Mouse (Mus musculus) liver, embryonic 16.5 days (tissue): ENCODE results near the gene Gcsam. TPM values are rescaled to one million over a fixed set of nuclear protein-coding genes. Genes with fewer than 3 reads are reported as not detected.

Experiments used
- ATAC-seq: fragments of 200-750 bp; cut with Nextera tagmentation; 2 replicates; pipeline ENCODE4 v1.8.0; 2017; ENCODE audit warnings: low read depth, mild to moderate bottlenecking, moderate number of reproducible peaks, moderate library complexity
- H3K27ac ChIP-seq: fragments of 300-500 bp; sonication (generic); 2 replicates; pipeline ENCODE4 v1.5.1; 2014; ENCODE audit warnings: mild to moderate bottlenecking, low read length
- H3K27me3 ChIP-seq: fragments of 300-500 bp; sonication (generic); 2 replicates; pipeline ENCODE4 v1.6.1; 2014; ENCODE audit warnings: low read depth, low read length, mixed read lengths; ENCODE audit not compliant: control insufficient read depth, insufficient read depth
- H3K36me3 ChIP-seq: fragments of 300-500 bp; sonication (generic); 2 replicates; pipeline ENCODE4 v1.6.1; 2014; ENCODE audit warnings: mild to moderate bottlenecking; ENCODE audit not compliant: control insufficient read depth, insufficient read depth
- H3K4me1 ChIP-seq: fragments of 300-500 bp; sonication (generic); 2 replicates; pipeline ENCODE4 v1.6.1; 2014; ENCODE audit warnings: low read depth, low read length, mixed read lengths; ENCODE audit not compliant: control insufficient read depth
- H3K4me2 ChIP-seq: fragments of 300-500 bp; sonication (generic); 2 replicates; pipeline ENCODE4 v1.6.1; 2014; ENCODE audit warnings: low read depth, low read length, mixed read lengths
- H3K4me3 ChIP-seq: fragments of 300-500 bp; sonication (generic); 2 replicates; pipeline ENCODE4 v1.5.1; 2014; ENCODE audit warnings: low read depth, mild to moderate bottlenecking, low read length
- H3K9ac ChIP-seq: fragments of 300-500 bp; sonication (generic); 2 replicates; pipeline ENCODE4 v1.6.1; 2014; ENCODE audit warnings: low read depth, low read length
- H3K9me3 ChIP-seq: fragments of 300-500 bp; sonication (generic); replicated peaks from 2 replicates; pipeline ENCODE4 v1.6.1; 2016; ENCODE audit warnings: low read length; ENCODE audit not compliant: control insufficient read depth
- WGBS: fragments of 180-500 bp; shearing (Covaris S2); extraction: QIAGEN DNeasy Blood & Tissue Kit; methylation state at CpG from one replicate; pipeline ENCODE4 v1.1.7; 2014; ENCODE audit not compliant: insufficient replicate concordance; 5-methylcytosine and 5-hydroxymethylcytosine counted together
- polyA plus RNA-seq: library from polyadenylated mRNA; unstranded; fragments of >200 nt; fragmentation: Nextera tagmentation; extraction: Ambion mirVana; gene quantifications from 2 replicates; pipeline ENCODE4 v1.2.1, GENCODE M21; 2015

Gene Gcsam
- polyA plus RNA-seq, 1 experiment from 2014 or later: 1.9 TPM

DNA sequence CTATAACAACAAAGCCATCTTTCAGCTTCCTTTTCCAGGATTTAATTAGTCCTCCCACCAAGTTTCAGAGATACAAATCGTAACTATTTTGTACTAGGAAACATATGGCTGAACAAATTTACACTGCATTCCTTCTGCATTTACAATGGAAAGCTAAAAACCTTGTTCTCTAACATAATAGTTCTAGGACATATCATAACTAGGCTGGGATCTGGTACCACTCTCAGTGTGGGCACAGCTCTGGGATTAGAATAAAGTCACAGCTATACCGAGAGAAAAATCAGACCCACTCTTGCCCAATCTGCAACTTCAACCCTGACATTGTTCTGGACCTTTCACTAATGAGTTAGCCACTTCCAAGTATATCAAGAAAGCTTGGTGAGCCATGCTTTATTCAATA is 25.6 kb downstream of the Gcsam start:
- no peak overlapping the region for H3K4me2 ChIP-seq
- no peak for ATAC-seq
- H3K9me3 ChIP-seq: no peaks in the 10 kb centered on the region
- no peak overlapping the region for H3K4me3 ChIP-seq
- H3K4me1 ChIP-seq: no peaks in the 10 kb centered on the region
- H3K27me3 ChIP-seq: no peaks in the 10 kb centered on the region
- no peak overlapping the region for H3K9ac ChIP-seq
- H3K27ac ChIP-seq: no peak overlapping the region
- H3K36me3 ChIP-seq: no peaks in the 10 kb centered on the region
- 67% methylated on average over 2 of the region's 2 CpGs for WGBS

DNA sequence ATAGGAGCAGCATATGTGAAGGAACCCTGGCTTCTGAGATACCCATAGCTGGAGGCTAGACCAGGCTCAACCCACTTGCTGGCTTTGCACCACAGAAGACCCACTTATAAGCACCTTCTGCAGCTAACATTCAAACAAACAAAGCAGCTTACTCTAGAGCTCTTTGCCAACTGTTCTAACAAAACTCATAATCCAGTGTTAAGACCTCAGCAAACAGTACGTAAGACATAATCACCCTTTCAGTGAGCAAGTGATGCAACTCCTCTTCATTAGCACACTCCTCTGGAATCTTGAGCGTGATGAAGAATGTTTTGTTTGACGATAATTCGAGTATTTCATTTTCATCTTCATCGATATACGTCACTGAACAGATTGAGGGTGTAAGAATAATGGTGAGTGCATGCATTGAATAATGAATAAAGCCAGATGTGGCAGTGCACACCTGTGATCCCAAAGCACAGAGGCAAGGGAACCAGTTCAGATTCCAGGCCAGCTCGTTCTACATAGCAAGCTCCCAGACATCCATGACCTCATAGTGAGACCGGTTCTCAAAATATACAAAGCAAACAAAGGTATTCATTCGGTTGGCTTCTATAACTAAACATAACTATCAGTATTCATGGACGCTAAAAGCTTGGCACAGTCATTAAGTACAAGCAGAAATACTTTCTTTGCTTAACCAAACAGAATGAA is 30.0 kb downstream of the Gcsam start:
- no peak for ATAC-seq
- 60% methylated on average over 10 of the region's 10 CpGs for WGBS
- Histone ChIP-seq H3K9me3 (no peaks in the 10 kb centered on the region), H3K27ac (no peak overlapping the region), H3K4me1 (no peaks in the 10 kb centered on the region), H3K4me2 (no peak overlapping the region), H3K36me3 (no peaks in the 10 kb centered on the region), H3K9ac (no peak overlapping the region), H3K27me3 (no peaks in the 10 kb centered on the region), H3K4me3 (no peak overlapping the region)

DNA sequence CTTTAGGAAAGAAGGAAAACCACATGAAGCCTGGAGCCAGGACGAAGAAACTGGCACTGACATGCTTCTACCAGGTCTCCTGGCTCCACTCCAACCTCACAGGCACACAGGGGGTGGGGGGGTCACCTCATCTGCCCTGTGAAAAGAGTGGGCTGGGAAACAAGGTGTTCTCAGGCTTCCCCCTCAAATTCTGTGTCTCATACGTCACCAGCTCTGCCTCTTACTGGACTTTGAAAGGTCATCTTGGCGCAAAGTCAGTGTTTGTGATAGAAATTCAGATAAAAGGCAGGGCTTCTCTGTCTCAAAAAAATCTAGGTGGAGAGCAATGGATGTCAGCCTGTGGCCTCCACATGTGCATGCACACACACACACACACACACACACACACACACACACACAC is 31.1 kb downstream of the Gcsam start:
- H3K4me2 ChIP-seq: no peak overlapping the region
- WGBS: 49% methylated on average over 3 of the region's 3 CpGs
- H3K27me3 ChIP-seq: no peaks in the 10 kb centered on the region
- no peaks in the 10 kb centered on the region for H3K36me3 ChIP-seq
- H3K4me3 ChIP-seq: no peak overlapping the region
- no peak overlapping the region for H3K27ac ChIP-seq
- H3K9me3 ChIP-seq: no peaks in the 10 kb centered on the region
- H3K9ac ChIP-seq: no peak overlapping the region
- H3K4me1 ChIP-seq: no peaks in the 10 kb centered on the region
- no peak for ATAC-seq

DNA sequence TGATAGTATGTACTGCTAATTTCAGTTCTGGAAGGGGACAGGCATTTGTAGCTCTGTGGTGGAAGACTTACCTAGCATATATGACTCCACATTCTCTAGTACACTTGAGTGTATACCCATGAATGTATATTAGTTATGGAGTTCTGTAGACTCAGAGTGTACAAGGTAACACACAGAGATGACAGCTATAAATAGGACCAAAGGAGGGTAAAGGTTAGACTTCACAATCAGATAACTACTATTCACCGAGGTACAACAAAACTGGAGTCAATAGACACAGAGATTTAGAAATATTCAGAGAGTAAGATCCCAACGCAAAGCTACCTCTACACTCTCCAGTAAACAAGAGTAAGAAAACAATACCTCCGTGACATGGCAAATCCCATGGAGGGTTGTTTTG is 33.8 kb downstream of the Gcsam start:
- H3K4me1 ChIP-seq: no peaks in the 10 kb centered on the region
- H3K9me3 ChIP-seq: no peaks in the 10 kb centered on the region
- H3K9ac ChIP-seq: no peak overlapping the region
- no peak for ATAC-seq
- H3K4me3 ChIP-seq: no peak overlapping the region
- no peak overlapping the region for H3K4me2 ChIP-seq
- no peaks in the 10 kb centered on the region for H3K36me3 ChIP-seq
- 54% methylated on average over 3 of the region's 3 CpGs for WGBS
- no peaks in the 10 kb centered on the region for H3K27me3 ChIP-seq
- H3K27ac ChIP-seq: no peak overlapping the region

DNA sequence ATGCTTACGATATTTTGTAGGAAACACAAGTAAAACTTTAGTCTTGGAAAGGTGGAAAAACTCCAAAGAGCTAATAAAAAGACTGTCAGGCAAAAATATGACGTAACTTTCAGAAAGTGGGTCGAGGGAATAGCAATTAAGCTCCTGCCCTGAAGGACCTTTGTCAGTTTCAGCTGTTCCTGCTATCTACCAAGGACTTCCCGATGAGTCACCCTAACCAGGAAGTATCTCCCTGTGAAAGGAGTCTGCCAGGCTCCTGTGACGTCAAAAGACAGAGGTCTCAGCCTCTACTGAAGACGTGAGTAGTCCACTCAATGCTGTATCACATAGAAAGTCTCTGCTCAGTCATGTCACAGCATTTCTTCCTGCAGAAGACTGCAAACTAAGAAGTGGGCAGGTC is 34.2 kb downstream of the Gcsam start:
- Histone ChIP-seq H3K27me3 (no peaks in the 10 kb centered on the region), H3K9me3 (no peaks in the 10 kb centered on the region), H3K4me2 (no peak overlapping the region), H3K27ac (no peak overlapping the region), H3K4me1 (no peaks in the 10 kb centered on the region), H3K4me3 (no peak overlapping the region), H3K9ac (no peak overlapping the region), H3K36me3 (no peaks in the 10 kb centered on the region)
- peak; percentile 37; the same call in 1 of the 2 replicates for ATAC-seq
- WGBS: 36% methylated on average over 6 of the region's 6 CpGs

DNA sequence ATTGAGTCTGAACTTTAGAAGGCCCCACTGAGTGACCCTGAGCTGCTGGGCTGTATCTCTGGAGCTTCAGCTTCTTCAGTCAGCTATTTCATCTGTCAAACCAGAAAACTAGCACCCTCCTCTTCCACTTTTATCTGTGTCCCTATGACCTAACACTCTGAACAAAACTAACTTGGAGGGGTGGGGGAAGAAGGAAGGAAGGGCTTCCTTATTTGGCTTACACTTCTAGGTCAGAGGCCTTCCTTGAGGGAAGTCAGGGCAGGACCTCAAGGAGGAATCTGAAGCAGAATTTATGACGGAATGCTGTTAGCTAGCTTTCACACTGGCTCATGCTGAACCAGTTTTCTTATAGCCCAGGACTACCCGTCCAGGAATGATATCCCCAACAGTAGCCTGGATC is 41.3 kb downstream of the Gcsam start:
- WGBS: 30% methylated on average over 2 of the region's 2 CpGs
- Histone ChIP-seq H3K9ac (no peak overlapping the region), H3K9me3 (no peaks in the 10 kb centered on the region), H3K27me3 (no peaks in the 10 kb centered on the region), H3K4me2 (no peak overlapping the region), H3K27ac (no peak overlapping the region), H3K4me3 (no peak overlapping the region), H3K36me3 (no peaks in the 10 kb centered on the region), H3K4me1 (no peaks in the 10 kb centered on the region; the same call in 1 of the 2 replicates)
- peak; percentile 63; the same call in 1 of the 2 replicates for ATAC-seq

DNA sequence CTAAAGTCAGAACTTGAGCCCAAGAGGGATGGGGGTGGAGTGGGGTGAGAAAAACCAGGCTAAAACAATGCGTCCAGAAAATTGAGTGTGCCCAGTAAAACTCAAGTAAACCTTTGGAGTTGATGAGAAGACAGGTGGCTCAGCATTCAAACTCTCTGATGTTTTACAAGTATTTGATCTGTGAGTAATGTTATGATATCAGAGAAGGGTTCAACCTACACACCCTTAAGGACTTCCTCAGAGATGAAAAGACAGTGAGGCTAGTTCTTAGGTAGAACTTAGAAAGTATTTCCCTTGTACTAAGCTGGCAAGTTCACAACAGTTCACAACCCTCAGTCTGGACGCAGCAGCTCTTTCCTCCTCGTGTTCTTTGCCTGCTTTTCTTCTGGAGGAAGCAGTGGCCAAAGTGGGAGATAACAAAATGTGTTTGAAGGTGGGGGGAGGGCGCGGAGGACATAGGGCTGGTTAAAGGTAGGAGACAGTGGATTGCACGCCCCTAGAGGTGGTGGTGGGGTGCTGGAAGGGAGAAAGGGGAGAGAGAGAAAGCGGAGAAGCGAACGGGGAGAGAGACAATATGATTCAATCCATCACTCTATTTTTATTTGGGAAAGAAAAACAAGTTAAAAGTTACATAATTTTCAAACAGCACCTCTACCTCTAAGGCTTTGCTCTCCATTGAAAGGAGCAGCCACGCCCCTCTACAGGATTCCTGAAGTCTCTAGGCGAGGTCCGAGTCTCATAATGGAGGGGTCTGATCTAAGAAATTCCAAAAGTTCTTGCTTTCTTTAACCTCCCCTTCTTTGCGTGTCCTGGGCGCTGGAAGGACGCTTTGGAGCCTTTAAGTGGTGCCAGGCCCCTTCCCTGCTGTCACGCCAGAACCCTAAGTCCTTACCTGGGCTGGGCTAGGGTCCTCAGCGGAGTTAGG is 43.1 kb downstream of the Gcsam start:
- no peak overlapping the region for H3K27ac ChIP-seq
- peak overlapping the region; percentile 11; the same call in 1 of the 2 replicates for H3K9ac ChIP-seq
- no peaks in the 10 kb centered on the region for H3K9me3 ChIP-seq
- no peaks in the 10 kb centered on the region; the same call in 1 of the 2 replicates for H3K4me1 ChIP-seq
- H3K27me3 ChIP-seq: no peaks in the 10 kb centered on the region
- H3K4me2 ChIP-seq: peak overlapping the region; percentile 65
- WGBS: 17% methylated on average over 17 of the region's 17 CpGs
- no peaks in the 10 kb centered on the region for H3K36me3 ChIP-seq
- H3K4me3 ChIP-seq: peak overlapping the region; percentile 23
- no peak for ATAC-seq

DNA sequence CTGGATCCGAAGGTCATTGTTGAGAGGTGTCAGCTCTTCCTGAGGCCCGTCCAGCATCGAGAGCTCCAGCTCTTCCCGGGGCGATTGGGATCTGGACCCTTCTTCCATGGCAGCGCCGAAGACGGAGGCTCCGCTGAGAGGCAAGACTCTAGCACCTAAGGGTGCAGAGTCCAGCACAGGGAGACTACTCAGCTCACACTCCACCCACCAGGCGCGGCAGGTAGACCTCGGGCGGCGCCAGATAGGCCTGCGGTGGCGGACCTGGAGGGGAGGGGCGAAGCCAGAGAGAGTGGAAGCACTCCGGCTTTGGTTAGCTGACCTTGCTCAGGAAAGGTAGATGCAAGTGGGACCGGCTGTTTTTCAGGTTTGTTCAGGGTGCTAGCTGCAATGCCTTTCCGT is 43.8 kb downstream of the Gcsam start, which contains the start of gene BC016579:
Gene BC016579, minus strand, starts transcription at position 135 of the 399 bp plus-strand sequence.
- ATAC-seq: no peak
- Histone ChIP-seq H3K27me3 (no peaks in the 10 kb centered on the region), H3K36me3 (no peaks in the 10 kb centered on the region), H3K9ac (peak within 1 kb of the TSS; percentile 11; the same call in 1 of the 2 replicates), H3K27ac (no peak within 1 kb of the TSS), H3K4me2 (peak within 1 kb of the TSS; percentile 65), H3K9me3 (no peaks in the 10 kb centered on the region), H3K4me3 (peak within 1 kb of the TSS; percentile 23), H3K4me1 (no peaks in the 10 kb centered on the region; the same call in 1 of the 2 replicates)
- WGBS: 12% methylated on average over 20 of the region's 20 CpGs

DNA sequence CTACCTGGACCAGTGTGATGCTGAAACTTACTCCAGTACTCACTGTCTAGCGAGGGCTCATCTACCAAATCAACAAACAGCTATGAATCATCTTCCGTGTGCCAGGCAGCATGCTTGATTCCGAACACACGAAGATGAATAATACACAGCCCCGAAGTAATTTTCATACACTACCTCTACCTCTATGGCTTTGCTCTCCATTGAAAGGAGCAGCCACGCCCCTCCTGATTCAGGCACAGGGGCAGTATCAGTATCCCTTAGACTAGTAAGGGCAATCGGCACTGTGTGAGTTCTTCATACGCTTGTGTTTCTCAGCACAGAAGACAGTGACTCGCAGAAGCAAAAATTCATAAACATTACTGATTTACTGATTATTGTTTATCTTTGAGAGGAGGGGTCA is 44.3 kb downstream of the Gcsam start:
- Histone ChIP-seq H3K27ac (no peak overlapping the region), H3K4me3 (no peak overlapping the region), H3K27me3 (no peaks in the 10 kb centered on the region), H3K9ac (no peak overlapping the region), H3K36me3 (no peaks in the 10 kb centered on the region), H3K4me2 (peak overlapping the region; percentile 65), H3K4me1 (no peaks in the 10 kb centered on the region; the same call in 1 of the 2 replicates), H3K9me3 (no peaks in the 10 kb centered on the region)
- WGBS: 67% methylated on average over 9 of the region's 9 CpGs
- ATAC-seq: no peak
